Mouse (Mus musculus): Measurements from ENCODE around the gene Pgp.

Gene Pgp

DNA sequence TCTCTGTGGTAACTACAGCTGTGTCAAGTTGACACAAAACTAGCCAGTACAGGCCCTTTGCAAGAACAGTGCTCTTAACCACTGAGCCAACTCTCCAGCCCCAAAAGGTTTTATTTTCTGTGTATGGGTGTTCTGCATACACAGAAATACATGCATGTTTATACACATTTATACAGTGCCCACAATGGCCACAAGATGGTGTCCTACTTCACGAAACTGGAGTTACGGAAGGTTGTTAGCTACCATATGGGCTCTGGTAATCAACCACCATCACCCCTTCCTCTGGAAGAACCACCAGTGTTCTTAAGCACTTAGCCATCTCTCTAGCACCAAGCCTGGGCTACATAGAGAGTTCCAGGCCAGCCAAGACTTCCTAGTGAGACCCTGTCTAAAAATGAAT lies 8.6 kb upstream of the Pgp start:
- peak; percentile 80 for DNase-seq (ENCODE audit: low spot score)

DNA sequence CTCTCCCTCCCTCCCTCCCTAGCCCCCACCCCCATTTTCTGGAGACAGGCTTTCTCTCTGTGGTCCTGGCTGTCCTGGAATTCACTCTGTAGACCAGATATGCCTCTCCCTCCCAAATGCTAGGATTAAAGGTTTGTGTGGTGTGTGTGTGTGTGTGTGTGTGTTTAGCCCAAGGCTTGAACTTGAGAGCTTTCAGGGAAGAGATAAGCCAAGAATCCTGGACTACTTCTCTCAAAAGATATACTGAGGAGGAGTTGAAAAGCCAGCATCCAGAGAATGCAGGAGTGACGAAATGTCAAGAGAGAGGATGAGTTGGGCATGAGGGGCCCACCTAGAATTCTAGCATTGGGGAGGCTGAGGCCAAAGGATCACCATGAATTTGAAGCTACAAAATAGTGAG lies 7.3 kb upstream of the Pgp start:
- DNase-seq (ENCODE audit: low spot score): no peak

- DNase-seq (ENCODE audit: low spot score): peak; percentile 80
These were observed 6.6 kb upstream of the Pgp start for GRCm38 (mm10) chr17:24463374-24464133.

GRCm38 (mm10) chr17:24468636-24469246 lies 1.5 kb upstream of the Pgp start:
- no peak for DNase-seq (ENCODE audit: low spot score)

DNA sequence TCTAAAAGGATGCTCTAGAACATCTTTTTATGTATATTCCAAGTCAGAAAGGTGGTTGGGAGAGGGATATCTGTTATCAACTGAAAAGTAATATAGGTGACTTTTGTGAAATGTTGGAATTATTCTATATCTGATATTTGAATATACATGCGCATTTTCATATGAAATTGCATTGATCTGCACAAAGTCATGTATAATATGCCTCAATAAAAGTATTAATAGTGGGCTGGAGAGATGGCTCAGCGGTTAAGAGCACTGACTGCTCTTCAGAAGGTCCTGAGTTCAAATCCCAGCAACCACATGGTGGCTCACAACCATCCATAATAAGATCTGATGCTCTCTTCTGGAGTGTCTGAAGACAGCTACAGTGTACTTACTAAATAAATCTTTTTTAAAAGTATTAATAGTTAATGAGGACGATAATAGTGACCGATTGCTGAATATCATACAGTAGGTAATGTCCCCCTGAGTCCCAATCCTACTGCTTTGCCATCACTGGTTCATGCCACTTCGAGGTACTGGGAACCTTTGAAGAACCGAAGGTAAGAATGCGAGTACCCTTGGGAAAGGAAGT lies 769 bp upstream of the Pgp start:
- DNase-seq (ENCODE audit: low spot score): no peak

DNA sequence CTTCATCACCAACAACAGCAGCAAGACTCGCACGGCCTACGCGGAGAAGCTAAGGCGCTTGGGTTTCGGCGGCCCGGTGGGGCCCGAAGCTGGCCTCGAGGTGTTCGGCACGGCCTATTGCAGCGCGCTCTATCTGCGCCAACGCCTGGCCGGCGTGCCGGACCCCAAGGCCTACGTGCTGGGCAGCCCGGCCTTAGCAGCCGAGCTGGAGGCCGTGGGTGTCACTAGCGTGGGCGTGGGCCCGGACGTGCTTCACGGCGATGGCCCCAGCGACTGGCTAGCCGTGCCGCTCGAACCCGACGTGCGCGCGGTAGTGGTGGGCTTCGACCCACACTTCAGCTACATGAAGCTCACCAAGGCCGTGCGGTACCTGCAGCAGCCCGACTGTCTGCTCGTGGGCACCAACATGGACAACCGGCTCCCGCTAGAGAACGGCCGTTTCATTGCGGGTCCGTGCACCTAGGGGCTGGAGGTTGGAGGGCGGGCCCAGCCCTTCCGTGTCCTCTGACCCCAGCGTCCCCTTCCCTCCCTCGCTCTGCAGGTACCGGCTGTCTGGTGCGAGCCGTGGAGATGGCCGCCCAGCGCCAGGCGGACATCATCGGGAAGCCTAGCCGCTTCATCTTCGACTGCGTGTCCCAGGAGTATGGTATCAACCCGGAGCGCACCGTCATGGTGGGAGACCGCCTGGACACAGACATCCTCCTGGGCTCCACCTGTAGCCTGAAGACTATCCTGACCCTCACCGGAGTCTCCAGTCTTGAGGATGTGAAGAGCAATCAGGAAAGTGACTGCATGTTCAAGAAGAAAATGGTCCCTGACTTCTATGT lies 722 bp downstream of the Pgp start:
- DNase-seq (ENCODE audit: low spot score): peak; percentile 64

GRCm38 (mm10) chr17:24472512-24472911 lies 2.3 kb downstream of the Pgp start:
- peak; percentile 59 for DNase-seq (ENCODE audit: low spot score)

DNA sequence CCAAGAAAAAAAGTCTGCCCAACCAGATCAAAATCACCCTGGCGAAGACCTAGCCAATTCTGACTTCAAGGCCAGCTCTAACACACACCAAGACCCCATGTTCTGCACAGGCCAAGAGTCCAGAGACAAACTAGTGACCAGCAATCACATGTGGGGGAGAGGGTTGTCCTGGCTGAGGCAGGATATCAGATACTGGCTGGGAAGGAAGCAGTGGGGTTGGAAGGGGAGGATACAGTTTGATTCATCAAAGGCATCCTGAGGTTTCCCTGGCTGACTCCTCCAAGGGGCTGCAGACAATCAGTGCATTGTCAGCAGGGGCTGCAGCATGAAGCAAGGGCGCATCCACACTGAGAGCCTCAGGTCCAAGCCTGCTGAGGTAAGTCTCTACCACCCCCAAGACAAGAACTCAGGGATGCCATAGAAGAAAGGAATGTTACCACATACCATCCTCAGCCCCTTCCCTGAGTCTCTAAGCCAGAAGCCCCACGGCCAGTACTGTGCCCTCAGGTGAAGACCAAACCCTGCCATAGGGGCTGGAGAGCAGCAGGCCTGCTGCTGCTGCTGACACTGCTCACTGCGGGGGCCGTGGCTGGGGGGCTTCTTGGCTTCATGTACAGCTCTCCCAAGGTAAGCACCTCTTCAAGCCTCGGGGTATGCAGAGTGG lies 3.6 kb downstream of the Pgp start, which contains the start of gene Bricd5:
Gene Bricd5, plus strand, starts transcription at position 273 of the 664 bp plus-strand sequence.
- DNase-seq (ENCODE audit: low spot score): no peak

DNA sequence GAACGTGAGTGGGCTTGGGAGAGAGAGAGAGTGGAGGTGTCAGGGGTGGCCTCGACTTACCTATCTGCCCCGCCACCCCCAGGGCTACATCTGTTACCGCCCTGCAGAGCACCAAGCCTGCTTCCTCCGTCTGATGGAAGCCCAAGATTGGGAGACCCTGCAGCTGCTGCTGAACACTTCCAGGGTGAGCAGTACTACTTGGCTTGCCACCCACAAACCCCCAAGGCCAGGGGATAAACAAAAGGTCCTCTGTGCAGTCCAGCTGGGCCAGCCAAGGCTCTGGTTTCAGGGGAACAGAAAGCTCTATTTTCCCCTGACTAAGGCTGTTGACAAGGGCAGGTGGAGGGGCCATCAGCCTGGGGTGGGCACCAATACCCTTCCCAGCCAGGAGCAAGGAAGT lies 4.4 kb downstream of the Pgp start:
- DNase-seq (ENCODE audit: low spot score): no peak

- no peak for DNase-seq (ENCODE audit: low spot score)
These were observed 5.4 kb downstream of the Pgp start for GRCm38 (mm10) chr17:24475586-24475985.

GRCm38 (mm10) chr17:24476022-24476776 lies 6.0 kb downstream of the Pgp start:
- DNase-seq (ENCODE audit: low spot score): no peak

DNA sequence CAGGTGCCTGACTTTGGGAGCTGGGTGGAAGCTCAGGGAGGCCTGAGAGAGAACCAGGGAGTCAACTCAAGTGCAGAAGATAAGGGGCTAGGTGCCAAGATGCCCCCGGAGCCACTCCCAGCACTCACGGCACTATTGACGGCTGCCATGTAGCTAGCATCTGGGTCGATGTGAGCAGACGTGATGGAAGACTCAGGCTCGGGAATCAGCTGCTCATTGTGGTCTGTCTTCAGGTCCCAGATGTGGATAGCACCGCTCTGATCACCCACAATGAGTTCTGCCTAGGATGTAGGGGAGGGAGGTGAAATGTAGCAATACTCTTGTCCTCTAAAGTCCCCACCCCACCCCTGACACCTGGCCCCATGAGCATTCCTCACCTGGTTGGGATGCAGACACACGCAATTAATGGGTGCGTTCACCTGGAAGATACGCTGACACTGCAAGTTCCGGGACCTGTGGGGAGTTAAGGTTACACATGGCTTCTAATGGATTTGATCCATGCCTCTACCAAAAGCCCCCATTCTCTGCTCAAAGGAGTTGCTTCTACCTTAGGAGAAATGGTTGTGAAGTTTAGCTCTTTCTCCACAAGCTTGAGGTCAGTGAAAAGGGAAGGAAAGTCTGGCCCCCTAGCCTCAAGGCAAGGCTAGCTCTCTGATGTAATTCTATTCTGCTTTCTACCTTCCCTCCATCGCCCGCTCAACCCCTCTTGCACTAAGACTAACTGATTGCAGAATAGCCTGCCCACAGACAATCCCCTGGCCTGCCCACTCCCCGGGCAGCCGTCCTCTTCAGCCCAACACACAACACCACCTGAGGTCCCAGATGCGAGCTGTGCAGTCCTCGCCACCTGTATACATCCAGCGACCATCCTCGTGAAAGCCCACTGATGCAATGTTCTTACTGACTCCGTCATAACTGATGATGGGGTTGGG lies 7.1 kb downstream of the Pgp start:
- no peak for DNase-seq (ENCODE audit: low spot score)

GRCm38 (mm10) chr17:24477985-24478600 lies 7.9 kb downstream of the Pgp start:
- no peak for DNase-seq (ENCODE audit: low spot score)

GRCm38 (mm10) chr17:24478663-24479380 lies 8.6 kb downstream of the Pgp start, which contains the start of gene Mlst8:
Gene Mlst8 (minus strand): TSS chr17:24479078.
- peak; percentile 97 for DNase-seq (ENCODE audit: low spot score)

DNA sequence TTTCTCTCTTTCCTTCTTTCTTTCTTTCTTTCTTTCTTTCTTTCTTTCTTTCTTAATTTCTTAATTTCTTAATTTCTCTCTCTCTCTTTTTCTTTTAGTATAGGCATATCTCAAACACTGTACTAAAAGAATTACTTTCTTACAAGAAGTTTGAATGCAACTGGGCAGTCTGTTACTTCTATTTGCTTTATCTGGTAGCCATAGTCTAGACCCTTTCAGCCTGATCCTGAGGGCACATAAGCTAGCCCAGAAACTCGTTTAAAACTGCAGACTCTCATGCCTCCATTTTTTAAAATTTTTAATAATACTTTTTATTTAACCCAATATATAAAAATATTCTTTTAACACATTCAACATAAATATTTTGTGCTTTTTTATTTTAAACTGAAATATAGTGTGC lies 9.2 kb downstream of the Pgp start:
- no peak for DNase-seq (ENCODE audit: low spot score)

DNA sequence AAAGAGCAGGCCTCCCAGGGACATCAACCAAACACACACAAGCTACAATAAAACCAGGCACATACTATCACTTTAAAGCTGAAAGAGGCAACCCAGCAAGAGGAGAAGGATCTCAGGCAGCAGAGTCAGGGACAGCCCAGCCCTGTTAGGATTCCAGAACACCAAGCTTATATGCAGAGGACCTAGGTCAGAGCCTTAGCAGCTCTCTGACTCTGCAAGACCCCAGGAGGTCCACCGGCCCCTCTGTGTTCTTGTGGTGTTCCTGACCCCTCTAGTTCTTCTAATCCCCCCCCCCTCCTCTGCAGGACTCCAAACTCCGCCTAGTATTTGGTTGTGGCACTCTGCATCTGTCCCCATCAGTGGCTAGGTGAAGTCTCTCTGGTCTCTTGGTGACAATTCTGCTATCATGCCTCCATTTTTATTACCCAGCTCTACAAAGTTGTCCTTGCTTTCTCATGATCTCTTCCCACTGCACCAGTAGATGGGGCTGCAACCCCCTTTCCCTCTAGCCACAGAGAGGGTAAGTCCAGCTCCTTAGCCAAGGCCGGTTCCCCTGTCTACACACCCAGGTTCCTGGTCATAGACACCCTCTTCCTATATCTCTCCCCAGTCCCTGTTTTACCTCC lies 10.1 kb downstream of the Pgp start:
- DNase-seq (ENCODE audit: low spot score): peak; percentile 50

DNA sequence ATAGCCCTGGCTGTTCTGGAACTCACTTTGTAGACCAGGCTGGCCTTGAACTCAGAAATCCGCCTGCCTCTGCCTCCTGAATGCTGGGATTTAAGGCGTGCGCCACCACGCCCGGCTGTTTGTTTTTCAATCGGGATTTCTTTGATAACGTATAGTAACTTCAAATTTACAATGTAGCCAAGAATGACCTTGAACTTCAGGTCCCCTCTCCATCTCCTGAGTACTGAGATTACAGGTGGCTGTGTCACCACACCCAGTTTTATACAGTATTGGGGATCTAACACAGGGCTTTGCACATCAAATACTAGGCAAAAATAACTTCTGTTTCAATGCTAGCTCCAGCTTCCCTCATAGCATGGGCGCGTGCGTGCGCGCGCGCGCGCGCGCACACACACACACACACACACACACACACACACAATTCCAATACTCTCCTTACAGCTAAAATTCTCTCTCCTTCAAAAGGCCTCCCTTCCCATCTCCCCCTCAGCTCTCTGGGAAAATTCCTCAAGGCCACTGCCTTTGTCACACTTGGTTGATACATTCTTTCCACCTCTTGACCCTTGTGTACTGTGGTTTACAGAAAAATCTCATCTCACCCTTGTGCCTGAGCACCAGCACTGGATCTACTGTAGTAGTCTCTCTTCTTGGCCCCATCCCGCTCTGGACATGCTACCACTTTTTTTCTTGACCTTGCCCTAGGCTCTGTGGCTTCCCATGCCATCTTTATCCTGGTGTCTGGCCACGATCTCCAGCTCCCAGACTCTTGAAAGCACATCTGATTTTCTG lies 11.0 kb downstream of the Pgp start:
- no peak for DNase-seq (ENCODE audit: low spot score)

- DNase-seq (ENCODE audit: low spot score): no peak
These were observed 13.3 kb downstream of the Pgp start for GRCm38 (mm10) chr17:24483495-24483894.

All from MN1 (cell line).